Mouse (Mus musculus) regulatory T cell (primary cell): ENCODE data around the gene Zc3hav1.

ENCODE experiments used
- in situ Hi-C: fragments of 300-600 bp; cut with MboI, MseI; formaldehyde crosslinking; loops from one replicate; pipeline ENCODE4 v1.15.1; 2025; ENCODE audit warnings: high pct_unique_total_duplicates

The Zc3hav1 gene

DNA sequence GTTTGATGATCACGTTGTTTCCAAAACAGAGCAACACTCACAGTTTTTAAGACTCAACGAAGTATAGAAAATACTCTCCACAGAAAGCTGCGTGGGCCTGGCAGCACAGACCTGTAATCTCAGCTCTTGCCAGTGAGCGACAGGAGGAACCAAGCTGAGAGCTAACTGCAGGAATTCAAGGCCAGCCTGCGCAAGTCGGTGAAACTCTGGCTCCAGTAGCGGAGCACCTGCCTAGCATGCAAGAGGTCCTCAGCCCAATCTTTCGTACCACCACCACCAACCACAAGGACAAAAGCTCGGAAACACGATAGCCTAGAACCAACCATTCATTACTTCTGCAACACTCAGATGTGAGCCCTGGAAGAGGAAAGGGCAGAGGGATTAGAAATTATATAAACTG, 2.0 kb downstream of the Zc3hav1 start:
- in situ Hi-C loops = no loop called here

DNA sequence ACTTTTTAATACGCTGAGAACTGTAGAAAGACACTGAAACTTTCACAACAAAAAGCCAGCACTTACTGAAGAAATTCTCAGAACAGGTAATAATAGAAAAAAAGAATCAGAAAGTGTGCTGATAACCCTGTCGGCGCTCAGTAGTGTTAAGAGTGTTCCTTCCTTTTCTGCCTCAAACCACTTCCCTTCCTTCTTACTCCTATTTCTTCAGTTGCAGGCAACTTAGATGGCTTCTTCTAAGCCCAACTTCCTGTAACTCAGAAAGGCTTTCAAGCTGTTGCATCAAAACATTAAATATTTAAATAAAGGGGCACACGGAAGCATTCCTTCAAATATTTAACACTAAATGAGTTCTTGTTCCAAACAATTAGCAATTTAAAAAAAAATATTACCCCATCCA, 2.5 kb downstream of the Zc3hav1 start:
- in situ Hi-C loops = no loop called here

DNA sequence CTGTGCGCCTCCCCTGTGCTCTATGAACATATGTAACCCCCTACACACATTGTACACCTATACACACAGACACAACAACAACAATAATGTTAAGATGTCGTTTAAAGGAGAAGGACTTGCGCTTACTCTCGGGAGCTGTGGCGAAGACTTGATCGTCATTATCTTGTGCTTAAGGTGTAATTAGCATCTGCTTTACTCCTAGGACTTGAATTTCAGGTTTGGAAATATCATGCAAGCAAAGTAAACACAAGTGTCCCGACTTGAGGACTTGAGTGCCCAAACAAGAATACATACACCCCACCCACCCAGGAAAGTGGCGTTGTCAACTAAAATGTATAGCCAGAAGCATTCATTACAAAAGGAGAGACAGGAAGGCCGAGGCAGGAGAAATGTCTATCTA, 4.6 kb downstream of the Zc3hav1 start:
- in situ Hi-C loops = no loop called here

DNA sequence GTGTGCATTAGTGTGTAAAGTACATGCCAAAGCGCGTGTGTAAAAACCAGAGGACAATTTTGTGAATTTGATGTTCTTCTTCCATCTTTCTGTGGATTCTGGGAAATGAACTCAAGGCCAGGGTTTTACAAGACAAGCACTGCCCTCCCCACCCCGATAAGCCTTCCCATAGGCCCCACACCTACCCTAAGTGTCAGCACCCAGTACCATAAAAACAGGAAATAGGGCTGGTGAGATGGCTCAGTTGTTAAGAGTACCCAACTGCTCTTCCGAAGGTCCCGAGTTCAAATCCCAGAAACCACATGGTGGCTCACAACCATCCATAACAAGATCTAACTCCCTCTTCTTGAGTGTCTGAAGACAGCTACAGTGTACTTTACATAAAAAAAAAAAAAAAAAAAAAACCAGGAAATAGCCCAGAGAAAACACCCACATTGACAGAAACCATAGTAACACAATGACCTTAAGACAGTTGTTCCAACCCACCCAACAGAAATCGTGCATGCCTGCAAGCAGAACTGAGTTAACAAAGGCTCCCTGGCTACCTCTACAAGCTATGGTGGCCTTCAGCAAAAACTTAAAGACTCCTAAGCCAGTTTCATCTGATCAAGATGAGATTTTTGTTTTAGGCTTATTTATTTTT, 5.5 kb downstream of the Zc3hav1 start:
- in situ Hi-C loops = no loop called here

DNA sequence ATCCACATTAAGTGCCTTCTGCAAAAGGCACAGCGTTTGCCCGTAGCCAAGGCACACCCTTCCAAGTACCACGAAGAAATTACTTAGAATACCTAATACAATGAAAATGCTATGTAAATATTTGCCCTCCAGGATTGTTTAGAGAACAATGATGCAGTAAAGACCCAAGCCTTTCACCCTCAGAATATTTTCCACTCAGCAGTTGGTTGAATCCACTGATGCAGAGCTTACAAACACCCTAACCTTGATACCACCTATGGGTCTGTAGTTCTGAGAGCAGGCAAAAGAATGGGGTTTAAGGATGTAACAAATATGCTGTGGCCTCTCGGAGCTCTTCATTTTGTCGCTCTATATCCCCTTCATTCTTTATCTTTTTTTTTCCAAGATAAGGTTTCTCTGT, 6.5 kb downstream of the Zc3hav1 start:
- in situ Hi-C loops = no loop called here

DNA sequence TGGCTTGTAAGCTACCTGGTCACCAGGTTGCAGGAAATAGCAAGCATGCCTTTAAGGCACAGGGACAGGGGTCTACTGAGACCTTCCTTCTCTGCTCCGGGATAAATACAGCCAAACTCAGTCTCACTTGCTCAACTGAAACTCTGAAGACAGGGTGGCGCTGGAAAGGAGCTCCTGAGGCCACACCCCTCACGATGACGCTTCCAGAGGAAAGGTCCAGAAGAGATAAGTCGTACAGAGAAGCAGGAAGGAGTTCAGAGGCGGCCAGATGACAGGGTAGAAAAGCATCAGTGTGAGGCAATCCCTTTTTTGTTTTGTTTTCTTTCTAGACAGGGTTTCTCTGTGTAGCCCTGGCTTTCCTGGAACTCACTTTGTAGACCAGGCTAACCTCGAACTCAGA, 8.6 kb downstream of the Zc3hav1 start:
- in situ Hi-C loops = no loop called here

DNA sequence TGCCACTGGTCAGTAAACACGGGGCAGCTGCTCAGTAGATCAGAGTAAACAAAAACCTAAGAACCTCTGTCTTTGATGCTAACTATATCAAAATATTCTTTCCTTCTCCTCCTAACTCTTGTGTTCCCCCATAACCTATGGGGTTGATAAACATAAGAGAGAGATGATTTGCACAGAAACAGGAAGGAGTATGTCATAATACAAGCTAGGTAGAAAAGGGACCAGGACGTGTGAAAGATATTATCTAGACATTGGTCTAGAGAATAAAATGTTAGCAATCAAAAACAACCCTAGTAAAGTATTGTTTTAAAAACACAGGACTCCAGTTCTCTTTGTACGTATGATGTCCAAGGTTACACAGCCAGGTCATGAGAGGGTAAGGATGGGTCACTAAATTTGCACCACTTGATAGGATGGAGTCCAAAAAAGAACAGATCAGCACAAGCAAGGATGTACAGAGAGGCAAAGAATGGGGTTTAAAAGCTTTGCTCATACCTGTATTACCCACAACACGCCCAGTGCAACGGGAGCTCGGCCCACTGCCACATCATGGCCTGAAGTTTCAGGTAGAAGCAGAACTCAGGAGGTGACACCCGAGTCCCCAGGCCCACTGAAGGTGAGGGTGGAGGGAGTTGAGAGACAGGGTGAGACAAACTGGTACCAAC, 10.3 kb downstream of the Zc3hav1 start:
- in situ Hi-C loops = no loop called here

DNA sequence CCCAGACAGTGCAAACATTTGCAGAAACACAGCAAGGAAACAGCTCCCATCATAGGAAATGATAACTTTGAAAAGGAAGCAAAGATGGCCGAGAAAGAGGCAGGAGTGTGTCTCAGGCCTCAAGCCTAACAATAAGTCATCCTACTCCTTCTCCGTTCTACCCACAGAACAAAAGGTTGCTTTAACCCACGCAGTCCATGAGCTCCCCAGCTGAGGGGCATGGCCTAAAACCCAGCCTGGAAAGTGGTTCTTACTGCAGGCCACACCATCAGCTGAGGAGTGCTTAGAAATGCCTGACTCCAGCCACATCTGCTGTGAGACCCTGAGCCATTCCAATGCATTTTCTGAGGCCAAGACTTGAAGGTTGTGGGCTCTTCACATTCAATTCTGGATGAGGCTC, 10.8 kb downstream of the Zc3hav1 start:
- in situ Hi-C loops = no loop called here

DNA sequence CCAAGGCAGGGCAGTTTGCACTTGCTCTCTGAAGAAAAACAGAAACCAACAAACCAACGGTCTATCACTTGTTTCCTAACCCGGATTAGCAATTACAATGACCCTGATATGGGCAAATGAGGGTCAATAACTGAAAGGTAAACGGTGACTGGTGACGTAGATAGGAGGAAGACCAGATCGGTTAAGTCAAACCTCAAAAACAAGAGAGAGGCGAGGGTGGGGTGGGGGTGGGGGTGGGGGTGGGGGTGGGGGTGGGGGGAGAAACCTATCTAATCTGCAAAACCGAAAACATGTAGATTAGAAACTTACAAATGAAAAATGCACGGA, 11.8 kb downstream of the Zc3hav1 start:
- in situ Hi-C loops = no loop called here

DNA sequence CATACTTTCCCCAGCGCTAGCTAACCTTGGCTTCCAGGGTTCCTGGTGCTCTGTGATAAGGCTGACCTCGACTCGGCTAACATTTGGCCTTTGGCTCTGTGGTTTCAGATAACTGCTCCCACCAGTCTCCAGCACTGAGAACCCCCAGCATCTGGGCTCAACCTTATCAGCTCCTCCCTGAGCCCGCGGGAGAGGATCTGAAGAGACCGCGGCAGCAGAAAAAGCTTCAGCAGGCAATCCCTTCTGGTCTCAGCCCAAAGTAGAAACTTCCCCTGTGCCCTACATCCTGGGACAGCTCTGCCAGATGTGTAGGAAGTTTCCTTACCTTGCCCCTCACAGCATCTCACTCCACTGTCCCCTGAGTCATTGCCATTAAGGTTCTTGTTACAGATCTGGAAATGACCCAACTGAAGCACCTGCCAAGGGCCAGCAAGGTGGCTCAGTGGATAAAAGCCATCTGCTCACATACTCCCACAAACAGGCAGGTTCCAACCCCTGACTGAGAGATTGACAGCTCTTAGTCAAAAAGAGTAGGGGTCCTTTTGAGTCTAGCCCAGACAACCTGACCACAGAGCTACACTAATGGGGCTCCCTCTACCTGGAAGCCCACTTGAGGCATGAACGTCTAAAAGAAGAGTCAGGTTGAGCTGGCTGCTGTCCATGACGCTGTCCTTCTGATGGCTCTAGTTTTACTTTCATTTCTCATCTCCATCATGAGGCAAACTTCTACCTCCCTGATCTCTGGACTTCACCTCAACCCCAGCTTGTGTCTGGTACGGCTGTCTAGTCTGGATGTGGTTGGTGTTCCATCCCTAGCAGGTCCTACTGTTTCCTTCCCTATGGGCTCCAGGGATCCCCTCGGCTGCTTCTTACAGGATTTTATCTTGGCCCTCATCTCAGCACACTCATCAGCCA, 12.4 kb downstream of the Zc3hav1 start:
- in situ Hi-C loops = no loop called here

DNA sequence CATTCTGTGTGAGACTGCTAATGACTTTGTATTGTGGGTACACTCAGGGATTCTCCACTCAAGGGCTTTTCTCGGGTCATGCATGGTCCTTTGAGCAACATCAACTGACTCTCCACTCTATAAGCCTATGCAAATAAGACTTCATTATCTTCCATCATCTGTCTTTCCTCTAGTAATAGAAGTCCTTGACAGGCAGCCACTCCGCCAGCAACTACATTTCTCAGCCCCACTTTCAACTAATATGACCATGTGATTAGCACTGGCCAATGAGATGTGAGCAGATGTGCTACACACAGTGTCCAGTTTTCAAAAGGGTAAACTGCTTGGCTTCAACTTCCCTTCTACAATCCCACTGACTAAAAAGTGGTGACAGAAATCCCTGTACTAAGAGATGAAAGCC, 15.3 kb downstream of the Zc3hav1 start:
- in situ Hi-C loops = no loop called here

DNA sequence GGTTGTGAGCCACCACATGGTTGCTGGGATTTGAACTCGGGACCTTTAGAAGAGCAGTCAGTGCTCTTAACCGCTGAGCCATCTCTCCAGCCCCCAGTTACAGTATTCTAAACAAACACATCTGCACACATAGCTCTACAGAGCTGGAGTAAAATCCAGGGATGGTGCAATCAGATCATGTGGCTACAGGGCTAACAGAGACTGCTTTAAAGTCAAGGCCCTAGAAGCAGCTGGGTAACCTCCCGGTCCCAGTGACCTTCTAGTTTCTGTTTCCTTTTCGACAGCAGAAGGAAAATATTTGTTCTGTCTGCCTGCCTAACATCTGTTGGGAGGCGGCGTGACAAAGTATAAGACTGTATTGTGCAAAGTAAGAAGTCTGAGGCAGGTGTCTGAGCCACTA, 16.5 kb downstream of the Zc3hav1 start:
- in situ Hi-C loops = no loop called here

DNA sequence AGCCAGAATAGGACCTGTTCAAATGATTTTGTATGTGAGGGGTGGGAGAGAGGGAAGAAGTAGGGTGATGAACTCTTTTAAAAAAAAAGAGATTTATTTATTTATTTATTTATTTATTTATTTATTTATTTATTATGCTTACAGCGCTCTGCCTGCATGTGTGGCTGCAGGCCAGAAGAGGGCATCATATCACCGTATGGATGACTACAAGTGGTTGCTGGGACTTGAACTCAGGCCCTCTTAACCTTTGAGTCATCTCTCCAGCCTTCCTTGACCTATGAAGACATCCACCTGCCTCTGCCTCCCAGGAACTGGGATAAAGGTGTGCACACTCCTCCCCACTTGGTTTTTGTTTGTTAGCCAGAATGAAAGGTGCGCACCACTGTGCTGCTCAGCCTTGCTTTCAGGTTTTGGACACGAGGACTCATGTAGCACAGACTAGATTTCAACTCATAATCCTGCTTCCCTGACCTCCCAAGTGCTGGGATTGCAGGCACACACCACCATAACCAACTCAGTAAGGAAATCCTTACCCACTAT, 17.2 kb downstream of the Zc3hav1 start:
- in situ Hi-C loops = no loop called here

DNA sequence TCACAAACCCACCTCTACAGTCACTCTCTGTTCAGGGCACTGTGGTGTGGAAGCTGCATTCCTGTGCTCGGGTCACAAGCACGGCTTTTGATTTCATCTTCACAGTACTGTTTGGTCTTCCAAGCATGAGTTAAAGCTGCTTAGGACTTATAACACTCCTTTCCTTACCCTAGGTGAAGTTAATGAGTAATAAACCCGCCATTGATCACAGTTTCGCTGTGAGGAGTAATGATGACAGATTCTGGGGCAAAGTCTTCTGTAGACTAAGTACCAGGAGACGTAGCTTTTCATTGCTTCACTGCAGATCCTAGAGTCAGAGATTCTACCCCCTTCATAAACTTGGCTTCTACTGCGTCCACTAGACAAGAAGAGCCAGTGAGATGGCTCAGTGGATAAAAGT, 19.1 kb downstream of the Zc3hav1 start:
- in situ Hi-C loops = no loop called here

DNA sequence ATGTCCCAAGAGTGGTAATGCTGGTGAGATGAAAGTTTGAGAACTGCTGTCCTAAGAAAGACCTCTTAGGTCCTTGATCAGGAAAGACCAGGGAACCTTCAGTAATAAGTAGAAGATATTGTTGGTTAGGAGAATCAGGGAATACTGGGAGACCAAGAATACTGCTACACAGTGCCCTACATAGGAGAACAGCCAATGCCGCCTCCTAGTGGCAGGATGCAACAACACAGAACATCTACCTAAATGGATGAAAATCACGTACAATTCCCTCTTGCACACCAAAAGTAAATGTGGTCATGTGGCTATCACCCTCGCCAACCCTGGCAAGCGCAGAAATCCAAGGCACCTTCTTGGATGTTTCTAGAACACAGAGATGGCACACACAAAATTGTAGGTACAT, 27.8 kb downstream of the Zc3hav1 start:
- in situ Hi-C loops = no loop called here

DNA sequence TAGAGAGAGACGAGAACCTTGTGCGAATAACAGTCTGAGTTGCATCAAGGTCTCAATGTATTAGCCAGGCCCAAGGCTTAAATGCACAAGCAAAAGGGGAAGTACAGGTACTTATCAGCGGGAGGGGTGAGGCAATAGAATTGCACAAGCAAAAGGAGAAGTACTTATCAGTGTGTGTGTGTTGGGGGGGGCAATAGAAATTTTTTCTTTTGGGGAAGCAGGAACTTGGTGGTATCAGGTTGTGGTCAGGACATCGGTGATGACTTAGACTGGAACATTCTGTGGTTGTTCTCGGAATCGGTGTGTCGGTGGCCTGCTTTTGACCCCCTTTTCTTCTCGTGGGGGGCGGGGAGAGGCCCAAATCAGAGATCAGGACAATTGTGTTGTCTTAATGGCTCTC, 33.8 kb downstream of the Zc3hav1 start:
- in situ Hi-C loops = no loop called here

DNA sequence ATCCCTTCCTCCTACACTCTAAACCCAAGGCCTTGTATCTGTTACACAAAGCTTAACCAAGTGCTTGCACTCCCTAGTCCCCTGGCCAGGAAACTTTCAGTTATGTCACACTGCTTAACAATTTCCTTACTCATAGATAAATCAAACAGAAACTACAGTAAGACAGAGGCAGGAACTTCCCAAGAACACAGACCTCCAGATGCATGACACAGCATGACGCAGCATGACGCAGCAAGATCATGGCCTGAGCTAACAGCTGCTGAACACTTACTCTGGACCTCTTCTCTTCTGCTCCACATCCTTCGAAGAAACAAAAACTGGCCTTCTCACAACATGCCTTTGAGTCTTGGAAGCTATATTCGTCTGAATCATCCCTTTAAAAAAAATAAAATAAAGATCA, 38.4 kb downstream of the Zc3hav1 start:
- in situ Hi-C loops = no loop called here

DNA sequence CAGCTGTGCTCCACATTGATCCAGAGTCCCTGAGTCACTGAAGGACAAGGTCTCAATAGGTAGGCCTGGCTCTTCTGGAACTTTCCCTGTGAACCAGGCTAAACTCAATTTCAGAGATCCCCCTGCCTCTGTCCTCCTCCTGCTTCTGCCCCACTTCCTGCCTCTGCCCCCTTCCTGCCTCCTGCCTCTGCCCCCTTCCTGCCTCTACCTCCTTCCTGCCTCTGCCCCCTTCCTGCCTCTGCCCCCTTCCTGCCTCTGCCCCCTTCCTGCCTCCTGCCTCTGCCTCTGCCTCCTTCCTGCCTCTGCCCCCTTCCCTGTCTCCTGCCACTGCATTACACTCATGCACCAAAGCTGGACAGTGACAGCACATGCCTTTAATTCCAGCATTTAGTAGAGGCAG, 44.7 kb downstream of the Zc3hav1 start:
- in situ Hi-C loops = no loop called here

DNA sequence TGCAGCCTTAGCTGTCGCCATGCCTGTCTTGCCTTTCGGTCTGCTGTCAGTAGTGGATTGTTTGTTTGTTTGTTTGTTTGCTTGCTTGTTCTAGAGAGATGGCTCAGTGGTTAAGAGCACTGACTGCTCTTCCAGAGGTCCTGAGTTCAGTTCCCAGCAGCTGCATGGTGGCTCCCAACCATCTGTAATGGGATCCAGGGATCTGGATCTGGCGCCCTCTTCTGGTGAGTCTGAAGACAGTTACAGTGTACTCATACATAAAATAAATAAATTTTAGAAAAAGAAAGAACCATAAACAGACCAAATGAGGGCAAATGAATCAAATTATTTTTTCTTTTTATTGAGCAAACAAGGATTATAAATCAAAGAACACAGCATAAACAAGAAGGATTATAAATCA, 49.4 kb downstream of the Zc3hav1 start:
- in situ Hi-C loops = no loop called here

DNA sequence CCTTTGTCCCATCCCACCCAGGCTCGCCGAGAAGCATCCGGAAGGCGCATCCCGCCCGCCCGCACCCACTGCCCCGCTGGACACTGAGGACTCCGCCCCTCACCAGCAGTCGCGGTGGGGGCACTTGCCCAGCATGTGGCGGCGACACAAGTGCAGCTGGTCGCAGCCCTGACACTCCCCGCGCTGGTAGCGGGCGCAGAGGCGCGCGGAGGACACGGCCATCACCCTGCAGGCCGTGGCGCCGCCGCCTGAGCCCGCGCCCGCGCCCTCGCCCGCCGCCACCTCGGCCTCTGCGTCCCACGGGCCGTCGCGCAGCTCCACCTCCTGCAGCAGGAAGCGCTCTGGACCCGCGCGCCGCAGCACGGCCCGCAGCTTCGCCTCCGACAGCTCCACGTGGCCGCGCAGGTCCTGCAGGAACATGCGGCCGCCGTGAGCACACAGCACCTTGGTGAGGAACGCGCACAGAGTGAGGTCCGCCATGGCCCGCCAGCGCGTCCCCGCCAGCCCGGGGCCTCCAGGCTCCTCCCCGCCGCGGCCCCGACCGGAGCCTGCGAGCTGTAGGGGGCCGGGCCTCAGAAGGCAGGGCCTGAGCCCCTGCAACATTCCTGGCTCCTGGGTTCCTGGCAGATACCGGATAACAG, 55.5 kb downstream of the Zc3hav1 start, which contains the start of gene Zc3hav1l:
Zc3hav1l (minus strand) TSS at position 499 of the 641 bp plus-strand sequence.
- in situ Hi-C loops = no loop called here

DNA sequence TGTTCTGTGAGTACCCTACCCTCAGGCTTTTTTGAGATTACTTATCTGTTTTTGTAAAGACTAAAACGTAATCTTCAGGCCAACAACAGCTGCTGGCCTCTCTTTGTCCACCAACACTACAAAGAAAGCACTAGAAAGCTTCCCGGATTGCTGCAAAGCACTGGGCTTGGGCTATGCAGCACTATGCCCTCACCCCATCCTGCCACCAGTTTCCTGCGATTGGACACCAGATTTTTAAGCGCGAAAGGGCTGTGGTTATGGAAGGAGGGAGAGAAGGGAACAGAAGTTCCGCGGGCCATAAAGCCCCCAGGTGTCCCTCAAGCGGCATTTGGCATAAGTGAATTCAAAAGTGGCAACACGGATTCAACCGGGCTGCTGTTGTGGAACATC, 56.2 kb downstream of the Zc3hav1 start:
- in situ Hi-C loops = no loop called here
